In genomic region chr10:108131858-108132257, GRCm38 (mm10) we compare ENCODE assay signal across 27 mouse cellular contexts. TPM values are rescaled to one million over a fixed set of nuclear protein-coding genes. Genes with fewer than 3 reads are reported as not detected.
DNase-seq lines count a peak whose midpoint lies in the region; ATAC-seq and TF ChIP-seq lines count a peak whose summit lies in the region.
"Had no signal": no experiment of that assay in that cellular context is flagged by ENCODE, and none has a peak within 500 bp of the region (broad histone marks: within the 10 kb centered on the region; RNA-seq: fewer than 3 reads in every experiment).

No protein-coding gene starts in this region.

- ATAC-seq in heart, embryonic 15.5 days (replicated peaks; ENCODE audit: insufficient number of reproducible peaks, insufficient read depth, low FRiP score, low read depth): 0 out of 2 replicates have a peak, but pooled peaks have one; percentile 22
- peak; percentile 35; the same call in 1 of the 2 replicates for ATAC-seq in lung, embryonic 14.5 days (ENCODE audit: insufficient read depth)
- ATAC-seq in common myeloid progenitor, adult 5-6 weeks (replicated peaks; ENCODE audit: low read depth, poor library complexity, severe bottlenecking): 0 out of 2 replicates have a peak, but pooled peaks have one; percentile 8
- ATAC-seq: activated CD4-positive, CD25-positive, alpha-beta regulatory T cell, adult 4 months; forebrain, embryonic 16.5 days had no signal

- peaks cover 19% of the 10 kb centered on the region for H3K4me1 ChIP-seq in heart, embryonic 15.5 days (replicated peaks)
- no peaks in the 10 kb centered on the region for H3K4me1 ChIP-seq in lung, embryonic 14.5 days (ENCODE audit: insufficient read depth)
- H3K4me1 ChIP-seq in MEL (ENCODE audit: control insufficient read depth in 1 of 2, insufficient read depth in 2 of 2, low read length in 2 of 2): no peaks in the 10 kb centered on the region
- H3K4me1 ChIP-seq: forebrain, embryonic 10.5 days; forebrain, embryonic 13.5 days; hindbrain, embryonic 12.5 days; hindbrain, embryonic 15.5 days had no signal

- WGBS in heart, embryonic 15.5 days: 28% methylated on average over 6 of the region's 6 CpGs
- 35% methylated on average over 6 of the region's 6 CpGs for WGBS in lung, embryonic 14.5 days

- no peak overlapping the region for H3K9ac ChIP-seq in heart, embryonic 15.5 days
- no peak overlapping the region for H3K9ac ChIP-seq in lung, embryonic 14.5 days
- no peak overlapping the region for H3K9ac ChIP-seq in MEL (ENCODE audit: control insufficient read depth, low read depth, low read length, poor library complexity, severe bottlenecking)
- H3K9ac ChIP-seq: forebrain, embryonic 13.5 days; heart, embryonic 13.5 days; hindbrain, embryonic 12.5 days; hindbrain, embryonic 15.5 days had no signal

- no peak for TF ChIP-seq POLR2A in MEL (IDR thresholded peaks at IDR 0.05; ENCODE audit: control insufficient read depth in 1 of 2, insufficient read depth in 1 of 2, low read depth in 1 of 2, low read length in 2 of 2, poor library complexity in 1 of 2)

- H3K4me2 ChIP-seq in heart, embryonic 15.5 days: no peak overlapping the region
- H3K4me2 ChIP-seq in lung, embryonic 14.5 days: no peak overlapping the region
- H3K4me2 ChIP-seq: forebrain, embryonic 13.5 days; heart, embryonic 13.5 days; hindbrain, embryonic 12.5 days; hindbrain, embryonic 15.5 days had no signal

- no peaks in the 10 kb centered on the region for H3K9me3 ChIP-seq in heart, embryonic 15.5 days (replicated peaks)
- H3K9me3 ChIP-seq in lung, embryonic 14.5 days (ENCODE audit: low read depth, low read length): no peaks in the 10 kb centered on the region
- H3K9me3 ChIP-seq in MEL (replicated peaks; ENCODE audit: insufficient read depth, low read length): no peaks in the 10 kb centered on the region
- H3K9me3 ChIP-seq: forebrain, embryonic 10.5 days; forebrain, embryonic 13.5 days; G1E; heart, embryonic 13.5 days; hindbrain, embryonic 12.5 days; hindbrain, embryonic 15.5 days had no signal

- no peak for TF ChIP-seq RAD21 in MEL (IDR thresholded peaks at IDR 0.05; ENCODE audit: low read depth, low read length)

- H3K36me3 ChIP-seq in heart, embryonic 15.5 days: no peaks in the 10 kb centered on the region
- no peaks in the 10 kb centered on the region for H3K36me3 ChIP-seq in lung, embryonic 14.5 days (ENCODE audit: insufficient read depth)
- H3K36me3 ChIP-seq in MEL (ENCODE audit: control insufficient read depth in 1 of 2, insufficient read depth in 2 of 2, low read length in 2 of 2): peaks cover 0 to 4% of the 10 kb centered on the region in 2 experiments; a peak in 2 of 4 replicates
- H3K36me3 ChIP-seq: forebrain, embryonic 10.5 days; G1E; heart, embryonic 13.5 days; hindbrain, embryonic 12.5 days; hindbrain, embryonic 15.5 days had no signal

- no peak overlapping the region for H3K27ac ChIP-seq in heart, embryonic 15.5 days
- no peak overlapping the region for H3K27ac ChIP-seq in lung, embryonic 14.5 days (ENCODE audit: low read depth)
- no peak overlapping the region for H3K27ac ChIP-seq in MEL (ENCODE audit: control insufficient read depth, low read depth, low read length)
- H3K27ac ChIP-seq: forebrain, embryonic 10.5 days; forebrain, embryonic 13.5 days; gastrocnemius, adult 2 months; heart, embryonic 13.5 days; hindbrain, embryonic 12.5 days; hindbrain, embryonic 15.5 days had no signal

- no peak overlapping the region for H3K4me3 ChIP-seq in heart, embryonic 15.5 days
- no peak overlapping the region for H3K4me3 ChIP-seq in lung, embryonic 14.5 days (ENCODE audit: low read depth, low read length)
- H3K4me3 ChIP-seq in MEL (ENCODE audit: control insufficient read depth in 1 of 2, insufficient read depth in 1 of 2, low read depth in 2 of 2, low read length in 2 of 2): no peak overlapping the region
- H3K4me3 ChIP-seq: forebrain, embryonic 10.5 days; forebrain, embryonic 13.5 days; gastrocnemius, adult 2 months; heart, embryonic 13.5 days; hindbrain, embryonic 12.5 days; hindbrain, embryonic 15.5 days had no signal

- intact Hi-C loops in heart, postnatal 14 days (cut with DNase I): no loop called here

- no peak for TF ChIP-seq CTCF in lung, embryonic 14.5 days (IDR thresholded peaks at IDR 0.05; ENCODE audit: low read depth)
- TF ChIP-seq CTCF in MEL (IDR thresholded peaks at IDR 0.05 in 2 of 3, conservative IDR thresholded peaks at IDR 0.05 in 1 of 3; ENCODE audit: control insufficient read depth in 1 of 3, insufficient read depth in 1 of 3, low read depth in 2 of 3, low read length in 3 of 3, poor library complexity in 1 of 3, severe bottlenecking in 1 of 3): no peak

- peak; percentile 43 to 44; a peak in 2 of 4 replicates for TF ChIP-seq EP300 in MEL (IDR thresholded peaks at IDR 0.05; ENCODE audit: low read depth in 1 of 2, low read length in 2 of 2)

- no peaks in the 10 kb centered on the region for H3K27me3 ChIP-seq in heart, embryonic 15.5 days
- no peaks in the 10 kb centered on the region for H3K27me3 ChIP-seq in lung, embryonic 14.5 days (ENCODE audit: insufficient read depth, low read length)
- H3K27me3 ChIP-seq in MEL (ENCODE audit: control insufficient read depth in 1 of 2, insufficient read depth in 2 of 2, low read length in 2 of 2): peaks cover 0 to 2% of the 10 kb centered on the region in 2 experiments; a peak in 1 of 4 replicates
- H3K27me3 ChIP-seq: CH12.LX; forebrain, embryonic 13.5 days; heart, embryonic 13.5 days; hindbrain, embryonic 12.5 days; hindbrain, embryonic 15.5 days had no signal

- DNase-seq in heart, postnatal 14 days: no peak
- peak; percentile 67 for DNase-seq in lung, embryonic 14.5 days
- no peak for DNase-seq in lung, postnatal 14 days
- peak; percentile 66 for DNase-seq in MEL (ENCODE audit: low read depth, low spot score)
- DNase-seq in urinary bladder, adult 18-20 months (ENCODE audit: low spot score in 2 of 2): no peak
- DNase-seq in frontal cortex, postnatal 10 days (ENCODE audit: low spot score in 2 of 2): no peak
- DNase-seq: adrenal gland, adult 8-10 months; adrenal gland, postnatal 25 days; B cell, adult 2 months; cerebellum, adult 11-12 months; cerebellum, adult 8-10 months; cerebellum, postnatal 10 days; cerebellum, postnatal 36 days; gastrocnemius, adult 2 months; gastrocnemius, postnatal 14 days; heart, adult 11 months had no signal

- no peaks in the 10 kb centered on the region for H3K79me2 ChIP-seq in MEL (ENCODE audit: control insufficient read depth, insufficient read depth, low read length, poor library complexity)

TF ChIP-seq in MEL, 35 proteins besides CTCF, POLR2A, EP300 and RAD21:
- TF ChIP-seq ZNF384 (IDR thresholded peaks at IDR 0.05; ENCODE audit: low read depth, low read length) (peak; percentile 51; the same call in 1 of the 2 replicates), TCF12 (IDR thresholded peaks at IDR 0.05; ENCODE audit: low read depth, low read length) (0 out of 2 replicates have a peak, but pooled peaks have one; percentile 26), GATA1 (IDR thresholded peaks at IDR 0.05; ENCODE audit: low read depth, low read length) (no peak)
TF ChIP-seq in MEL: peak in this region for 2.

RNA-seq across cellular contexts. Expression of gene Ppp1r12a, which starts 30.1 kb away (rescaled TPM):
- 88.9 and 90.9 TPM in 2 replicates for polyA plus RNA-seq in heart, embryonic 15.5 days (2015; fragmentation: Nextera tagmentation; extraction: Ambion mirVana)
- 10 to 100 TPM; 76.8 to 81.2 TPM for total RNA-seq in heart, postnatal 14 days (2021)
- polyA plus RNA-seq in lung, embryonic 14.5 days (2014; fragmentation: Nextera tagmentation; extraction: Ambion mirVana): 108 and 113 TPM in 2 replicates
- 59.1 and 62.1 TPM in 2 replicates for total RNA-seq in MEL (2012; rRNA removed)
- 10 to 100 TPM; 46.5 to 86.6 TPM for polyA plus RNA-seq in MEL (2012; ENCODE audit: insufficient read depth in 1 of 2, insufficient read length in 2 of 2, low read depth in 1 of 2, low replicate concordance in 2 of 2, missing spikeins in 1 of 2)
- 147 and 172 TPM in 2 replicates for total RNA-seq in common myeloid progenitor, adult 5-6 weeks (2017)

Comparison
In these comparisons a context has a peak if more than half of its experiments do, and no peak if none do; other contexts are left out.
1. DNase-seq: peak in lung, embryonic 14.5 days (single experiment) and MEL (single experiment); none in heart, postnatal 14 days (0 of 2), lung, postnatal 14 days (single experiment), urinary bladder, adult 18-20 months (0 of 2) and frontal cortex, postnatal 10 days (0 of 2).
2. Peak in every context shown above with its lines, with median percentiles within 50 percentile points of each other: ATAC-seq.